Mouse (Mus musculus): ENCODE data around the gene Fam49a. TPM values are rescaled to one million over a fixed set of nuclear protein-coding genes. Genes with fewer than 3 reads are reported as not detected.

Gene Fam49a
- total RNA-seq, 2 experiments from 2014 or later: 55.9 to 63.4 TPM

- no peak for ATAC-seq (ENCODE audit: poor library complexity, severe bottlenecking)
These were observed 4.6 kb downstream of the Fam49a start for GRCm38 (mm10) chr12:12266552-12266951.

- ATAC-seq (ENCODE audit: poor library complexity, severe bottlenecking): peak; percentile 95
These were observed 8.6 kb downstream of the Fam49a start for GRCm38 (mm10) chr12:12270495-12270894.

- ATAC-seq (ENCODE audit: poor library complexity, severe bottlenecking): no peak
These were observed 12.2 kb downstream of the Fam49a start for GRCm38 (mm10) chr12:12274115-12274514.

GRCm38 (mm10) chr12:12275124-12275779, 13.3 kb downstream of the Fam49a start:
- 0 out of 2 replicates have a peak, but pooled peaks have one; percentile 16 for ATAC-seq (ENCODE audit: poor library complexity, severe bottlenecking)

- ATAC-seq (ENCODE audit: poor library complexity, severe bottlenecking): 0 out of 2 replicates have a peak, but pooled peaks have one; percentile 28
These were observed 16.0 kb downstream of the Fam49a start for GRCm38 (mm10) chr12:12277741-12278463.

GRCm38 (mm10) chr12:12278464-12278872, 16.5 kb downstream of the Fam49a start:
- ATAC-seq (ENCODE audit: poor library complexity, severe bottlenecking): peak; percentile 33; the same call in 1 of the 2 replicates

GRCm38 (mm10) chr12:12283702-12284288, 21.9 kb downstream of the Fam49a start:
- ATAC-seq (ENCODE audit: poor library complexity, severe bottlenecking): no peak

- ATAC-seq (ENCODE audit: poor library complexity, severe bottlenecking): no peak
These were observed 22.6 kb downstream of the Fam49a start for GRCm38 (mm10) chr12:12284521-12284920.

- ATAC-seq (ENCODE audit: poor library complexity, severe bottlenecking): peak; percentile 72
These were observed 25.3 kb downstream of the Fam49a start for GRCm38 (mm10) chr12:12287131-12287786.

- ATAC-seq (ENCODE audit: poor library complexity, severe bottlenecking): peak; percentile 35; the same call in 1 of the 2 replicates
These were observed 25.8 kb downstream of the Fam49a start for GRCm38 (mm10) chr12:12287787-12288132.

GRCm38 (mm10) chr12:12288586-12288985, 26.6 kb downstream of the Fam49a start:
- ATAC-seq (ENCODE audit: poor library complexity, severe bottlenecking): no peak

GRCm38 (mm10) chr12:12289636-12290035, 27.7 kb downstream of the Fam49a start:
- no peak for ATAC-seq (ENCODE audit: poor library complexity, severe bottlenecking)

GRCm38 (mm10) chr12:12292043-12292618, 30.2 kb downstream of the Fam49a start:
- no peak for ATAC-seq (ENCODE audit: poor library complexity, severe bottlenecking)

GRCm38 (mm10) chr12:12294380-12295171, 32.6 kb downstream of the Fam49a start:
- ATAC-seq (ENCODE audit: poor library complexity, severe bottlenecking): peak; percentile 87

- ATAC-seq (ENCODE audit: poor library complexity, severe bottlenecking): no peak
These were observed 36.5 kb downstream of the Fam49a start for GRCm38 (mm10) chr12:12298451-12298850.

- ATAC-seq (ENCODE audit: poor library complexity, severe bottlenecking): no peak
These were observed 37.4 kb downstream of the Fam49a start for GRCm38 (mm10) chr12:12299303-12299702.

GRCm38 (mm10) chr12:12301149-12301548, 39.2 kb downstream of the Fam49a start:
- ATAC-seq (ENCODE audit: poor library complexity, severe bottlenecking): peak; percentile 4; the same call in 1 of the 2 replicates

- peak; percentile 89 for ATAC-seq (ENCODE audit: poor library complexity, severe bottlenecking)
These were observed 39.9 kb downstream of the Fam49a start for GRCm38 (mm10) chr12:12301815-12302214.

- ATAC-seq (ENCODE audit: poor library complexity, severe bottlenecking): no peak
These were observed 44.3 kb downstream of the Fam49a start for GRCm38 (mm10) chr12:12306214-12306613.

- ATAC-seq (ENCODE audit: poor library complexity, severe bottlenecking): no peak
These were observed 44.9 kb downstream of the Fam49a start for GRCm38 (mm10) chr12:12306814-12307213.

All from megakaryocyte, adult 5-6 weeks (primary cell).